ENCODE assay signal across 13 mouse cellular contexts in genomic region chr16:10388634-10389365, GRCm38 (mm10). TPM values are rescaled to one million over a fixed set of nuclear protein-coding genes. Genes with fewer than 3 reads are reported as not detected.
"Had no signal": no experiment of that assay in that cellular context is flagged by ENCODE, and none has a peak within 500 bp of the region (broad histone marks: within the 10 kb centered on the region; RNA-seq: fewer than 3 reads in every experiment).

No protein-coding gene starts in this region.

- H3K4me2 ChIP-seq: midbrain, embryonic 12.5 days; stomach, embryonic 15.5 days had no signal

- H3K9me3 ChIP-seq: midbrain, embryonic 12.5 days; stomach, embryonic 15.5 days had no signal

- ATAC-seq: intestine, embryonic 16.5 days; midbrain, embryonic 16.5 days had no signal

- H3K36me3 ChIP-seq: midbrain, embryonic 12.5 days; stomach, embryonic 15.5 days had no signal

- H3K4me3 ChIP-seq: midbrain, embryonic 12.5 days; stomach, embryonic 15.5 days had no signal

- H3K4me1 ChIP-seq: midbrain, embryonic 12.5 days had no signal

- H3K9ac ChIP-seq: midbrain, embryonic 12.5 days; stomach, embryonic 15.5 days had no signal

- H3K27me3 ChIP-seq: stomach, embryonic 15.5 days had no signal

- DNase-seq: kidney, adult 9 months; kidney, postnatal 4 days; left cerebral cortex, postnatal 4 days; lung, adult 2 months; lung, postnatal 36 days; right cerebral cortex, postnatal 14 days; thymus, postnatal 4 days had no signal

- H3K27ac ChIP-seq: kidney, postnatal 0 days; midbrain, embryonic 12.5 days; stomach, embryonic 15.5 days had no signal

RNA-seq across cellular contexts. Expression of gene Tekt5, which starts 6.5 kb away (rescaled TPM):
- total RNA-seq: megakaryocyte, adult 5-6 weeks had no signal
